Mouse (Mus musculus): Measurements from ENCODE around the gene Gng7. TPM values are rescaled to one million over a fixed set of nuclear protein-coding genes. Genes with fewer than 3 reads are reported as not detected.

Gene Gng7
- polyA plus RNA-seq, 1 experiment, result 4.1 TPM

DNA sequence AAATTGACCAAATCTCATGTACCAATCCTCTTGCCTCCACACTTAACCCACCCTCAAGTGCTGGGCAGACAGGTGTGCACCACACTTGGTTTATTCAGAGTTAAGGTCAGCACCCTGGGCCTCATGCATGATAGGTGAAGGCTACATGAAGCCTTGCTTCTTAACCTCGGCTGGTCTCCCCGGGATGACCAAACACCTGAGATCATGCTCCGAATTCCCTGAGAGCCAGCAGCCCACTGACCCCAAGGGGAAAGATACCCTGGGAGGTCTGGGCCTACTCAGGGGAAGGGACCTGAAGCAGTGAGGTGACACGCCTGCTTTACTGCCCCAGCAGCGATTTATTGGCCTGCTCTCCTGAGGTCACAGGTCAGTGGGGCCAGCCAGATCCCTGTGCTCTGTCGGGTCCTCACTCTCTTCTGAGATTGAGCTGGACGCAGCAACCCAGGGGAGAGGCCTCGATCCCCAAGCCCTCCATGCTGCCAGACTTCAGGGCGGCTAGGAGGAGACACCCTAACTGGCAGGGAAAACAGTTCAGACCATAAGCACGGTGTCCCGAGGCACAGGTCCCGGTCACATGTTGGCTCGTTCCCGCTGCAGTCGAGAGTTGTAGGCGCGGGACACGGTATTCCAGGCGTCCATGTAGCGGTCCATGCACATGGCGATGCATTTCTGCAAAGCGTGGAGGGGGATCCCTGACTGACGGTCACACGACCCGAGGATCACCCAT, 115.0 kb downstream of the Gng7 start:
- Histone ChIP-seq H3K36me3 (ENCODE audit: control insufficient read depth, insufficient read depth, low read length, poor library complexity, severe bottlenecking) (no peaks in the 10 kb centered on the region), H3K9me3 (replicated peaks; ENCODE audit: control insufficient read depth, insufficient read depth, low read length, poor library complexity, severe bottlenecking) (no peaks in the 10 kb centered on the region), H3K27me3 (ENCODE audit: control insufficient read depth, insufficient read depth, low read length, poor library complexity, severe bottlenecking) (no peaks in the 10 kb centered on the region), H3K27ac (ENCODE audit: insufficient read depth, low read length) (peak overlapping the region; percentile 1; the same call in 1 of the 2 replicates), H3K4me3 (ENCODE audit: low read depth, low read length) (peak overlapping the region; percentile 68), H3K9ac (ENCODE audit: low read depth, poor library complexity, severe bottlenecking) (peak overlapping the region; percentile 67), H3K4me1 (ENCODE audit: control insufficient read depth, insufficient read depth, low read length) (peaks cover 2% of the 10 kb centered on the region)
- no peak for TF ChIP-seq EP300 (IDR thresholded peaks at IDR 0.05; ENCODE audit: insufficient read depth, low read depth, low read length)
- TF ChIP-seq CTCF (IDR thresholded peaks at IDR 0.05; ENCODE audit: low read depth, low read length), result no peak
- TF ChIP-seq POLR2A (IDR thresholded peaks at IDR 0.05; ENCODE audit: insufficient read depth, low read length), result no peak

DNA sequence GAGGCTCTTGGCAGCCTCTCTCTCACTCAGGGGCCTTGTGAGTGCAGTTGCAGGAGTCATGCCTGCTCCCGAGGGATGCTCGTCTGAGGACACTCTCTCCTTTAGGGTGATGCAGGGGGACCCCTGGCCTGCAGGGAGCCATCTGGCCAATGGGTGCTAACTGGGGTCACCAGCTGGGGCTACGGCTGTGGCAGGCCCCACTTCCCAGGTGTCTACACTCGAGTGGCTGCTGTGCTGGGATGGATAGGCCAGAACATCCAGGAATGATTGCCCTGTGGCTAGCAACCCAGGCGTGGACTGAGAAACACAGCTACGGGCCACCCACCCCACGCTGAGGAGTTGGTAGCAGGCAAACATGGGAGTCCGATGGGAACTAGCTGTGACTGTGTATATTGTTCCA, 115.7 kb downstream of the Gng7 start:
- H3K27me3 ChIP-seq (ENCODE audit: control insufficient read depth, insufficient read depth, low read length, poor library complexity, severe bottlenecking), result no peaks in the 10 kb centered on the region
- TF ChIP-seq POLR2A (IDR thresholded peaks at IDR 0.05; ENCODE audit: insufficient read depth, low read length) (no peak), EP300 (IDR thresholded peaks at IDR 0.05; ENCODE audit: insufficient read depth, low read depth, low read length) (no peak), CTCF (IDR thresholded peaks at IDR 0.05; ENCODE audit: low read depth, low read length) (no peak)
- no peaks in the 10 kb centered on the region for H3K9me3 ChIP-seq (replicated peaks; ENCODE audit: control insufficient read depth, insufficient read depth, low read length, poor library complexity, severe bottlenecking)
- no peaks in the 10 kb centered on the region for H3K36me3 ChIP-seq (ENCODE audit: control insufficient read depth, insufficient read depth, low read length, poor library complexity, severe bottlenecking)
- no peak overlapping the region for H3K9ac ChIP-seq (ENCODE audit: low read depth, poor library complexity, severe bottlenecking)
- H3K4me3 ChIP-seq (ENCODE audit: low read depth, low read length), result no peak overlapping the region
- no peak overlapping the region for H3K27ac ChIP-seq (ENCODE audit: insufficient read depth, low read length)
- peaks cover 2% of the 10 kb centered on the region for H3K4me1 ChIP-seq (ENCODE audit: control insufficient read depth, insufficient read depth, low read length)

Other genes starting within 250 kb of the Gng7 start
- gene Sf3a2, start 216.7 kb downstream of the Gng7 start, polyA plus RNA-seq (2011; ENCODE audit: insufficient read depth, insufficient read length, low read depth, missing spikeins), result 90.1 and 100 TPM in 2 replicates
- 73.5 and 81.6 TPM in 2 replicates for gene Plekhj1, start 216.3 kb downstream of the Gng7 start, polyA plus RNA-seq (2011; ENCODE audit: insufficient read depth, insufficient read length, low read depth, missing spikeins)
- gene Amh, start 209.7 kb downstream of the Gng7 start, polyA plus RNA-seq (2011; ENCODE audit: insufficient read depth, insufficient read length, low read depth, missing spikeins), result 0.40 TPM in 1 of 2 replicates, not detected in the other
- 0.85 TPM in 1 of 2 replicates, not detected in the other for gene Jsrp1, start 201.4 kb downstream of the Gng7 start, polyA plus RNA-seq (2011; ENCODE audit: insufficient read depth, insufficient read length, low read depth, missing spikeins)
- 471 and 498 TPM in 2 replicates for gene Oaz1, start 188.3 kb downstream of the Gng7 start, polyA plus RNA-seq (2011; ENCODE audit: insufficient read depth, insufficient read length, low read depth, missing spikeins)
- 1.2 and 2.4 TPM in 2 replicates for gene Lingo3, start 170.9 kb downstream of the Gng7 start, polyA plus RNA-seq (2011; ENCODE audit: insufficient read depth, insufficient read length, low read depth, missing spikeins)
- gene Lsm7, start 159.7 kb downstream of the Gng7 start, polyA plus RNA-seq (2011; ENCODE audit: insufficient read depth, insufficient read length, low read depth, missing spikeins), result 105 and 135 TPM in 2 replicates
- 5.9 and 7.6 TPM in 2 replicates for gene Sppl2b, start 159.7 kb downstream of the Gng7 start, polyA plus RNA-seq (2011; ENCODE audit: insufficient read depth, insufficient read length, low read depth, missing spikeins)
- gene Tmprss9, start 143.1 kb downstream of the Gng7 start, polyA plus RNA-seq (2011; ENCODE audit: insufficient read depth, insufficient read length, low read depth, missing spikeins), result 0.22 TPM in 1 of 2 replicates, not detected in the other
- gene Timm13, start 114.0 kb downstream of the Gng7 start, polyA plus RNA-seq (2011; ENCODE audit: insufficient read depth, insufficient read length, low read depth, missing spikeins), result 135 and 146 TPM in 2 replicates
- 25.9 and 28.2 TPM in 2 replicates for gene Lmnb2, start 96.7 kb downstream of the Gng7 start, polyA plus RNA-seq (2011; ENCODE audit: insufficient read depth, insufficient read length, low read depth, missing spikeins)
- 80.7 and 86.3 TPM in 2 replicates for gene Gadd45b, start 84.9 kb downstream of the Gng7 start, polyA plus RNA-seq (2011; ENCODE audit: insufficient read depth, insufficient read length, low read depth, missing spikeins)
- gene Diras1, start 10.7 kb upstream of the Gng7 start, polyA plus RNA-seq (2011; ENCODE audit: insufficient read depth, insufficient read length, low read depth, missing spikeins), result 0.27 and 0.90 TPM in 2 replicates
- gene Slc39a3, start 22.5 kb upstream of the Gng7 start, polyA plus RNA-seq (2011; ENCODE audit: insufficient read depth, insufficient read length, low read depth, missing spikeins), result 2.8 and 4.5 TPM in 2 replicates
- gene Sgta, start 45.2 kb upstream of the Gng7 start, polyA plus RNA-seq (2011; ENCODE audit: insufficient read depth, insufficient read length, low read depth, missing spikeins), result 107 and 110 TPM in 2 replicates
- 77.4 and 81.3 TPM in 2 replicates for gene Thop1, start 55.1 kb upstream of the Gng7 start, polyA plus RNA-seq (2011; ENCODE audit: insufficient read depth, insufficient read length, low read depth, missing spikeins)
- 0.68 TPM in 1 of 2 replicates, not detected in the other for gene Creb3l3, start 83.9 kb upstream of the Gng7 start, polyA plus RNA-seq (2011; ENCODE audit: insufficient read depth, insufficient read length, low read depth, missing spikeins)
- 46.3 and 53.0 TPM in 2 replicates for gene Map2k2, start 91.0 kb upstream of the Gng7 start, polyA plus RNA-seq (2011; ENCODE audit: insufficient read depth, insufficient read length, low read depth, missing spikeins)
- 12.6 and 14.4 TPM in 2 replicates for gene Zbtb7a, start 120.3 kb upstream of the Gng7 start, polyA plus RNA-seq (2011; ENCODE audit: insufficient read depth, insufficient read length, low read depth, missing spikeins)
- 36.8 and 44.9 TPM in 2 replicates for gene Pias4, start 153.0 kb upstream of the Gng7 start, polyA plus RNA-seq (2011; ENCODE audit: insufficient read depth, insufficient read length, low read depth, missing spikeins)
- 2,442 and 2,478 TPM in 2 replicates for gene Eef2, start 161.7 kb upstream of the Gng7 start, polyA plus RNA-seq (2011; ENCODE audit: insufficient read depth, insufficient read length, low read depth, missing spikeins)
- 61.2 and 64.8 TPM in 2 replicates for gene Dapk3, start 168.1 kb upstream of the Gng7 start, polyA plus RNA-seq (2011; ENCODE audit: insufficient read depth, insufficient read length, low read depth, missing spikeins)
- not detected in 2 replicates for gene 4930442H23Rik, start 168.9 kb upstream of the Gng7 start, polyA plus RNA-seq (2011; ENCODE audit: insufficient read depth, insufficient read length, low read depth, missing spikeins)
- gene Nmrk2, start 187.1 kb upstream of the Gng7 start, polyA plus RNA-seq (2011; ENCODE audit: insufficient read depth, insufficient read length, low read depth, missing spikeins), result not detected in 2 replicates
- gene Atcay, start 215.9 kb upstream of the Gng7 start, polyA plus RNA-seq (2011; ENCODE audit: insufficient read depth, insufficient read length, low read depth, missing spikeins), result 0.88 and 0.91 TPM in 2 replicates
- 11.2 and 11.6 TPM in 2 replicates for gene Zfr2, start 218.2 kb upstream of the Gng7 start, polyA plus RNA-seq (2011; ENCODE audit: insufficient read depth, insufficient read length, low read depth, missing spikeins)
- 1.1 and 1.2 TPM in 2 replicates for gene Matk, start 238.0 kb upstream of the Gng7 start, polyA plus RNA-seq (2011; ENCODE audit: insufficient read depth, insufficient read length, low read depth, missing spikeins)